Mouse (Mus musculus) G1E (cell line): ENCODE results near the gene Rab33b.

Source experiments
- CTCF ChIP-seq: IDR thresholded peaks from 2 replicates; pipeline ENCODE4 v1.5.1; 2012; ENCODE audit warnings: low read depth, low read length, inconsistent platforms, mixed read lengths
- GATA1 ChIP-seq: IDR thresholded peaks from 2 replicates; pipeline ENCODE4 v1.6.1; 2012; ENCODE audit warnings: borderline replicate concordance, low read length, inconsistent platforms, mixed read lengths
- POLR2AphosphoS5 ChIP-seq: IDR thresholded peaks from 2 replicates; pipeline ENCODE4 v1.6.1; 2012; ENCODE audit warnings: low read depth, low read length, inconsistent platforms; ENCODE audit not compliant: insufficient replicate concordance
- TAL1 ChIP-seq: conservative IDR thresholded peaks from 2 replicates; pipeline ENCODE4 v1.6.1; 2012; ENCODE audit warnings: low read depth, low read length, inconsistent platforms, mixed read lengths

GRCm38 (mm10) chr3:51534013-51534412 is 50.3 kb downstream of the Rab33b start:
- TF ChIP-seq CTCF (no peak), TAL1 (no peak), GATA1 (no peak), POLR2AphosphoS5 (no peak)
